Mouse (Mus musculus) forebrain, embryonic 14.5 days (tissue): ENCODE measurements around the gene D10Wsu102e. TPM values are rescaled to one million over a fixed set of nuclear protein-coding genes. Genes with fewer than 3 reads are reported as not detected.
"Not testable (repeated sequence)": the region's sequence is repeated elsewhere in the genome, so short reads cannot be mapped to it uniquely, and the experiment has no call there.

ENCODE experiments used
- ATAC-seq: fragments of 200-750 bp; cut with Nextera tagmentation; 2 replicates; pipeline ENCODE4 v1.8.0; 2017; ENCODE audit warnings: mild to moderate bottlenecking, moderate library complexity
- DNase-seq: peaks from one replicate; pipeline ENCODE4 v3.0.0-alpha.2; 2015; ENCODE audit warnings: low spot score
- H3K27ac ChIP-seq: fragments of 300-500 bp; sonication (generic); 2 replicates; pipeline ENCODE4 v1.5.1; 2014; ENCODE audit warnings: low read depth, mild to moderate bottlenecking, control low read depth, low read length, moderate library complexity
- H3K27me3 ChIP-seq: fragments of 300-500 bp; sonication (generic); replicated peaks from 2 replicates; pipeline ENCODE4 v1.6.1; 2014; ENCODE audit warnings: low read length, control low read depth, mixed read lengths; ENCODE audit not compliant: control insufficient read depth, insufficient read depth
- H3K36me3 ChIP-seq: fragments of 300-500 bp; sonication (generic); 2 replicates; pipeline ENCODE4 v1.6.1; 2014; ENCODE audit warnings: low read length, control low read depth; ENCODE audit not compliant: control insufficient read depth, insufficient read depth
- H3K4me1 ChIP-seq: fragments of 300-500 bp; sonication (generic); 2 replicates; pipeline ENCODE4 v1.6.1; 2014; ENCODE audit warnings: antibody characterized with exemption, low read length, control low read depth; ENCODE audit not compliant: control insufficient read depth, insufficient read depth
- H3K4me2 ChIP-seq: fragments of 300-500 bp; sonication (generic); 2 replicates; pipeline ENCODE4 v1.6.1; 2014; ENCODE audit warnings: mild to moderate bottlenecking, control low read depth, low read length
- H3K4me3 ChIP-seq: fragments of 300-500 bp; sonication (generic); 2 replicates; pipeline ENCODE4 v1.5.1; 2014; ENCODE audit warnings: low read depth, low read length, control low read depth
- H3K9ac ChIP-seq: fragments of 300-500 bp; sonication (generic); 2 replicates; pipeline ENCODE4 v1.6.1; 2014; ENCODE audit warnings: mild to moderate bottlenecking, low read length, control low read depth, moderate library complexity
- H3K9me3 ChIP-seq: fragments of 300-500 bp; sonication (generic); replicated peaks from 2 replicates; pipeline ENCODE4 v1.6.1; 2016; ENCODE audit warnings: low read length, control low read depth, mixed read lengths; ENCODE audit not compliant: control insufficient read depth
- WGBS: fragments of 180-500 bp; shearing (Covaris S2); extraction: QIAGEN DNeasy Blood & Tissue Kit; methylation state at CpG from one replicate; pipeline ENCODE4 v1.1.7; 2014; 5-methylcytosine and 5-hydroxymethylcytosine counted together
- polyA plus RNA-seq: library from polyadenylated mRNA; unstranded; fragments of >200 nt; fragmentation: Nextera tagmentation; extraction: Ambion mirVana; gene quantifications from 2 replicates; pipeline ENCODE4 v1.2.1, GENCODE M21; 2014

The D10Wsu102e gene
- polyA plus RNA-seq, 1 experiment from 2014 or later, result 0.74 TPM

GRCm38 (mm10) chr10:83524238-83524637, 164.2 kb downstream of the D10Wsu102e start:
- not testable (repeated sequence) for H3K27ac ChIP-seq, H3K9me3 ChIP-seq, H3K4me1 ChIP-seq, H3K4me3 ChIP-seq, H3K27me3 ChIP-seq, H3K9ac ChIP-seq, DNase-seq, ATAC-seq, H3K4me2 ChIP-seq
- peaks cover 44% of the 10 kb centered on the region for H3K36me3 ChIP-seq

- Histone ChIP-seq H3K4me3 (no peak overlapping the region), H3K9ac (no peak overlapping the region), H3K9me3 (no peaks in the 10 kb centered on the region), H3K36me3 (peaks cover 15% of the 10 kb centered on the region; the same call in 1 of the 2 replicates), H3K27me3 (no peaks in the 10 kb centered on the region), H3K4me2 (no peak overlapping the region), H3K4me1 (no peaks in the 10 kb centered on the region), H3K27ac (no peak overlapping the region)
- WGBS, result 89% methylated on average over 6 of the region's 6 CpGs
- no peak for DNase-seq
- ATAC-seq, result no peak
Observed at GRCm38 (mm10) chr10:83530384-83530967, 170.5 kb downstream of the D10Wsu102e start.

- peak overlapping the region; percentile 75 for H3K27ac ChIP-seq
- no peaks in the 10 kb centered on the region for H3K27me3 ChIP-seq
- WGBS, result 4% methylated on average over 27 of the region's 27 CpGs
- H3K4me3 ChIP-seq, result peak overlapping the region; percentile 51
- no peaks in the 10 kb centered on the region for H3K9me3 ChIP-seq
- ATAC-seq (peak; percentile 75), DNase-seq (peak; percentile 64)
- H3K36me3 ChIP-seq, result no peaks in the 10 kb centered on the region
- H3K4me2 ChIP-seq, result peak overlapping the region; percentile 73
- peak overlapping the region; percentile 83 for H3K9ac ChIP-seq
- no peaks in the 10 kb centered on the region for H3K4me1 ChIP-seq
Observed at GRCm38 (mm10) chr10:83533258-83533909, 173.4 kb downstream of the D10Wsu102e start.

GRCm38 (mm10) chr10:83533910-83534283, 173.9 kb downstream of the D10Wsu102e start, which contains the start of gene Aldh1l2:
TSS of gene Aldh1l2 (minus strand) at chr10:83534140.
- H3K4me3 ChIP-seq, result peak within 1 kb of the TSS; percentile 51
- H3K9ac ChIP-seq, result peak within 1 kb of the TSS; percentile 83
- no peaks in the 10 kb centered on the region for H3K27me3 ChIP-seq
- no peaks in the 10 kb centered on the region for H3K9me3 ChIP-seq
- H3K4me2 ChIP-seq, result peak within 1 kb of the TSS; percentile 73
- DNase-seq, result peak; percentile 87
- peak within 1 kb of the TSS; percentile 75 for H3K27ac ChIP-seq
- WGBS, result under 1% methylated on average over 21 of the region's 21 CpGs
- H3K4me1 ChIP-seq, result no peaks in the 10 kb centered on the region
- peak; percentile 97 for ATAC-seq
- no peaks in the 10 kb centered on the region for H3K36me3 ChIP-seq

GRCm38 (mm10) chr10:83536436-83536835, 176.4 kb downstream of the D10Wsu102e start:
- Histone ChIP-seq H3K9me3 (no peaks in the 10 kb centered on the region), H3K4me2 (no peak overlapping the region), H3K4me3 (no peak overlapping the region), H3K27ac (no peak overlapping the region), H3K9ac (no peak overlapping the region), H3K36me3 (no peaks in the 10 kb centered on the region), H3K27me3 (no peaks in the 10 kb centered on the region), H3K4me1 (no peaks in the 10 kb centered on the region)
- ATAC-seq, result no peak
- WGBS, result 7% methylated on average over 1 of the region's 1 CpGs
- DNase-seq, result no peak

Other genes starting within 250 kb of the D10Wsu102e start
- gene Slc41a2, start 22.3 kb upstream of the D10Wsu102e start, polyA plus RNA-seq, result 3.6 and 5.3 TPM in 2 replicates
- gene Aldh1l2, start 173.9 kb downstream of the D10Wsu102e start, polyA plus RNA-seq, result 10.5 and 14.2 TPM in 2 replicates
- gene Washc4, start 183.5 kb downstream of the D10Wsu102e start, polyA plus RNA-seq, result 22.3 and 25.8 TPM in 2 replicates